Mouse (Mus musculus): ENCODE measurements around the gene Mcfd2.

Gene Mcfd2

GRCm38 (mm10) chr17:87236725-87237650 lies 28.7 kb downstream of the Mcfd2 start:
- no peak for DNase-seq (ENCODE audit: low spot score)

GRCm38 (mm10) chr17:87235019-87235418 lies 30.7 kb downstream of the Mcfd2 start:
- no peak for DNase-seq (ENCODE audit: low spot score)

GRCm38 (mm10) chr17:87227878-87228277 lies 37.9 kb downstream of the Mcfd2 start:
- DNase-seq (ENCODE audit: low spot score), result no peak

GRCm38 (mm10) chr17:87226079-87226640 lies 39.6 kb downstream of the Mcfd2 start:
- DNase-seq (ENCODE audit: low spot score), result no peak

- DNase-seq (ENCODE audit: low spot score), result no peak
Observed at GRCm38 (mm10) chr17:87225384-87225783, 40.4 kb downstream of the Mcfd2 start.

GRCm38 (mm10) chr17:87224461-87224860 lies 41.3 kb downstream of the Mcfd2 start:
- no peak for DNase-seq (ENCODE audit: low spot score)

GRCm38 (mm10) chr17:87219456-87219855 lies 46.3 kb downstream of the Mcfd2 start:
- DNase-seq (ENCODE audit: low spot score), result no peak

- no peak for DNase-seq (ENCODE audit: low spot score)
Observed at GRCm38 (mm10) chr17:87214523-87214922, 51.2 kb downstream of the Mcfd2 start.

- no peak for DNase-seq (ENCODE audit: low spot score)
Observed at GRCm38 (mm10) chr17:87210525-87210924, 55.2 kb downstream of the Mcfd2 start.

GRCm38 (mm10) chr17:87206885-87207284 lies 58.9 kb downstream of the Mcfd2 start:
- no peak for DNase-seq (ENCODE audit: low spot score)

All from urinary bladder, postnatal 10 days (tissue).